In the genomic region with DNA sequence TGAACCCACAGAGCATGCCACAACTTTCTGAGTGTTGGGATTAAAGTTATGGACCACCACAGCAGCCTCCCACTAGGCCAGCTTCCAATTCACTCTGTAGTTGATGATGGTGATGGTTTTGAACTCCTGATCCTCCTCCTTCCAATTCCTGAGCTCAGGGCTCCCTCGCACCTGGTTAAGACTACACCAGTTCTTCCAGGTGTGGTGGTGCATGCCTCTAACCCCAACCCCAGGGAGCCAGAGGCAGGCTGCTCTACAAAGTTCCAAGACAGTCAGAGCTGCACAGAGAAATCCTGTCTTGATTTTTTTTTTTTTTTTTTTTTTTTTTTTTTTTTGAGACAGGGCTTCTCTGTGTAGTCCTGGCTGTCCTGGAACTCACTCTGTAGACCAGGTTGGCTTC, we compare ENCODE assay signal across 29 mouse cellular contexts. TPM values are rescaled to one million over a fixed set of nuclear protein-coding genes. Genes with fewer than 3 reads are reported as not detected.
DNase-seq lines count a peak whose midpoint lies in the region; ATAC-seq lines count a peak whose summit lies in the region.
"Had no signal": no experiment of that assay in that cellular context is flagged by ENCODE, and none has a peak within 500 bp of the region (broad histone marks: within the 10 kb centered on the region; RNA-seq: fewer than 3 reads in every experiment).

No protein-coding gene starts in this region.

- no peak overlapping the region for H3K4me2 ChIP-seq in heart, embryonic 11.5 days
- H3K4me2 ChIP-seq: embryonic facial prominence, embryonic 13.5 days; forebrain, embryonic 13.5 days; heart, embryonic 15.5 days; hindbrain, embryonic 12.5 days; hindbrain, embryonic 15.5 days had no signal

- peak; percentile 62 for DNase-seq in heart, embryonic 10.5 days (ENCODE audit: low spot score)
- peak; percentile 4 for DNase-seq in kidney, postnatal 10 days
- DNase-seq in kidney, postnatal 36 days = no peak
- peak; percentile 6 to 19 for DNase-seq in right cerebral cortex, postnatal 10 days (ENCODE audit: low spot score in 2 of 2)
- no peak for DNase-seq in right cerebral cortex, postnatal 36 days (ENCODE audit: low spot score in 2 of 2)
- DNase-seq in lung, postnatal 25 days (ENCODE audit: low spot score) = no peak
- DNase-seq: adrenal gland, adult 8-10 months; adrenal gland, postnatal 25 days; cerebellum, adult 11-12 months; cerebellum, adult 8-10 months; cerebellum, postnatal 10 days; cerebellum, postnatal 36 days; embryo, embryonic 11 days; gastrocnemius, adult 2 months; gastrocnemius, postnatal 14 days; heart, adult 18-20 months; heart, postnatal 10 days had no signal

- peaks cover under 1% of the 10 kb centered on the region; the same call in 1 of the 2 replicates for H3K36me3 ChIP-seq in heart, embryonic 10.5 days
- no peaks in the 10 kb centered on the region for H3K36me3 ChIP-seq in heart, embryonic 11.5 days (ENCODE audit: control insufficient read depth, insufficient read depth, low read length)
- H3K36me3 ChIP-seq: embryonic facial prominence, embryonic 13.5 days; heart, embryonic 15.5 days; hindbrain, embryonic 12.5 days; hindbrain, embryonic 15.5 days had no signal

- H3K4me3 ChIP-seq in heart, embryonic 10.5 days = no peak overlapping the region
- H3K4me3 ChIP-seq in heart, embryonic 11.5 days (ENCODE audit: low read depth, low read length) = no peak overlapping the region
- H3K4me3 ChIP-seq: embryonic facial prominence, embryonic 10.5 days; embryonic facial prominence, embryonic 13.5 days; erythroblast, embryonic 14.5 days; forebrain, embryonic 13.5 days; gastrocnemius, adult 2 months; heart, embryonic 15.5 days; hindbrain, embryonic 12.5 days; hindbrain, embryonic 15.5 days had no signal

- no peaks in the 10 kb centered on the region for H3K9me3 ChIP-seq in heart, embryonic 10.5 days
- H3K9me3 ChIP-seq in heart, embryonic 11.5 days (replicated peaks; ENCODE audit: control insufficient read depth, low read length) = no peaks in the 10 kb centered on the region
- H3K9me3 ChIP-seq: embryonic facial prominence, embryonic 10.5 days; embryonic facial prominence, embryonic 13.5 days; forebrain, embryonic 13.5 days; heart, embryonic 15.5 days; hindbrain, embryonic 12.5 days; hindbrain, embryonic 15.5 days had no signal

- peaks cover 20% of the 10 kb centered on the region for H3K4me1 ChIP-seq in heart, embryonic 10.5 days
- peaks cover 5% of the 10 kb centered on the region for H3K4me1 ChIP-seq in heart, embryonic 11.5 days (ENCODE audit: control insufficient read depth, insufficient read depth, low read length)

- no peaks in the 10 kb centered on the region for H3K27me3 ChIP-seq in heart, embryonic 10.5 days (ENCODE audit: insufficient read depth, poor library complexity, severe bottlenecking)
- H3K27me3 ChIP-seq in heart, embryonic 11.5 days (ENCODE audit: control insufficient read depth, insufficient read depth, low read length) = no peaks in the 10 kb centered on the region
- H3K27me3 ChIP-seq: embryonic facial prominence, embryonic 13.5 days; forebrain, embryonic 13.5 days; heart, embryonic 15.5 days; hindbrain, embryonic 12.5 days; hindbrain, embryonic 15.5 days had no signal

- whole genome bisulfite sequencing in heart, embryonic 10.5 days = 93% methylated on average over 1 of the region's 1 CpGs
- WGBS in heart, embryonic 11.5 days (ENCODE audit: insufficient replicate concordance) = 89% methylated on average over 1 of the region's 1 CpGs

- ATAC-seq in heart, embryonic 11.5 days (replicated peaks; ENCODE audit: insufficient number of reproducible peaks, low FRiP score, low TSS enrichment) = no peak
- ATAC-seq: activated CD4-positive, CD25-positive, alpha-beta regulatory T cell, adult 4 months; CD4-positive, CD25-positive, alpha-beta regulatory T cell, adult 4 months; forebrain, embryonic 13.5 days; forebrain, embryonic 16.5 days had no signal

- H3K9ac ChIP-seq in heart, embryonic 11.5 days (ENCODE audit: low read depth, low read length) = no peak overlapping the region
- H3K9ac ChIP-seq: embryonic facial prominence, embryonic 13.5 days; forebrain, embryonic 13.5 days; heart, embryonic 15.5 days; hindbrain, embryonic 12.5 days; hindbrain, embryonic 15.5 days had no signal

- no peak overlapping the region for H3K27ac ChIP-seq in heart, embryonic 10.5 days
- H3K27ac ChIP-seq in heart, embryonic 11.5 days (ENCODE audit: low read depth, low read length) = no peak overlapping the region
- H3K27ac ChIP-seq: embryonic facial prominence, embryonic 10.5 days; embryonic facial prominence, embryonic 13.5 days; forebrain, embryonic 13.5 days; gastrocnemius, adult 2 months; heart, embryonic 15.5 days; hindbrain, embryonic 12.5 days; hindbrain, embryonic 15.5 days had no signal

RNA-seq across cellular contexts. Expression of gene Hnrnph1, which starts 3.2 kb away (rescaled TPM):
- polyA plus RNA-seq in heart, embryonic 10.5 days (2016; fragmentation: Nextera tagmentation; extraction: Ambion mirVana) = 253 and 367 TPM in 2 replicates
- polyA plus RNA-seq in heart, embryonic 11.5 days (2014; fragmentation: Nextera tagmentation; extraction: Ambion mirVana) = 320 and 342 TPM in 2 replicates

RNA-seq across cellular contexts. Expression of gene Cby3, which starts 19.4 kb away (rescaled TPM):
- polyA plus RNA-seq in heart, embryonic 10.5 days (2016; fragmentation: Nextera tagmentation; extraction: Ambion mirVana) = 0.39 TPM in 1 of 2 replicates, not detected in the other
- not detected in 2 replicates for polyA plus RNA-seq in heart, embryonic 11.5 days (2014; fragmentation: Nextera tagmentation; extraction: Ambion mirVana)
- polyA plus RNA-seq: activated CD4-positive, CD25-positive, alpha-beta regulatory T cell, adult 4 months; C2C12; CD4-positive, CD25-positive, alpha-beta regulatory T cell, adult 4 months; erythroblast, embryonic 14.5 days had no signal

RNA-seq across cellular contexts. Expression of gene Canx, which starts 48.1 kb away (rescaled TPM):
- polyA plus RNA-seq in heart, embryonic 10.5 days (2016; fragmentation: Nextera tagmentation; extraction: Ambion mirVana) = 354 and 363 TPM in 2 replicates
- 221 and 236 TPM in 2 replicates for polyA plus RNA-seq in heart, embryonic 11.5 days (2014; fragmentation: Nextera tagmentation; extraction: Ambion mirVana)

RNA-seq across cellular contexts. Expression of gene Rufy1, which starts 57.3 kb away (rescaled TPM):
- polyA plus RNA-seq in heart, embryonic 10.5 days (2016; fragmentation: Nextera tagmentation; extraction: Ambion mirVana) = 16.6 and 18.3 TPM in 2 replicates
- 19.5 and 20.0 TPM in 2 replicates for polyA plus RNA-seq in heart, embryonic 11.5 days (2014; fragmentation: Nextera tagmentation; extraction: Ambion mirVana)

Comparison
In these comparisons a context has a peak if more than half of its experiments do, and no peak if none do; other contexts are left out.
1. DNase-seq: peak in heart, embryonic 10.5 days (single experiment), kidney, postnatal 10 days (single experiment) and right cerebral cortex, postnatal 10 days (2 of 2); none in kidney, postnatal 36 days (0 of 2), right cerebral cortex, postnatal 36 days (0 of 2) and lung, postnatal 25 days (single experiment).